Mouse (Mus musculus) large intestine, adult 2 months (tissue): ENCODE measurements around the gene Ttc17. TPM values are rescaled to one million over a fixed set of nuclear protein-coding genes. Genes with fewer than 3 reads are reported as not detected.

Experiments
- DNase-seq: peaks from one replicate; pipeline ENCODE4 v3.0.0-alpha.2; 2012; ENCODE audit warnings: low read depth, low spot score
- WGBS: fragments of 180-500 bp; shearing (Covaris S2); methylation state at CpG from one replicate; pipeline ENCODE4 v1.1.7; 2018; 5-methylcytosine and 5-hydroxymethylcytosine counted together
- polyA plus RNA-seq: library from polyadenylated mRNA; depleted of rRNA; stranded (reverse); fragments of >200 nt; gene quantifications from 2 replicates; pipeline ENCODE4 v1.2.3, GENCODE M21; 2012; rRNA removed

The Ttc17 gene
- polyA plus RNA-seq, 1 experiment, result 14.6 TPM

DNA sequence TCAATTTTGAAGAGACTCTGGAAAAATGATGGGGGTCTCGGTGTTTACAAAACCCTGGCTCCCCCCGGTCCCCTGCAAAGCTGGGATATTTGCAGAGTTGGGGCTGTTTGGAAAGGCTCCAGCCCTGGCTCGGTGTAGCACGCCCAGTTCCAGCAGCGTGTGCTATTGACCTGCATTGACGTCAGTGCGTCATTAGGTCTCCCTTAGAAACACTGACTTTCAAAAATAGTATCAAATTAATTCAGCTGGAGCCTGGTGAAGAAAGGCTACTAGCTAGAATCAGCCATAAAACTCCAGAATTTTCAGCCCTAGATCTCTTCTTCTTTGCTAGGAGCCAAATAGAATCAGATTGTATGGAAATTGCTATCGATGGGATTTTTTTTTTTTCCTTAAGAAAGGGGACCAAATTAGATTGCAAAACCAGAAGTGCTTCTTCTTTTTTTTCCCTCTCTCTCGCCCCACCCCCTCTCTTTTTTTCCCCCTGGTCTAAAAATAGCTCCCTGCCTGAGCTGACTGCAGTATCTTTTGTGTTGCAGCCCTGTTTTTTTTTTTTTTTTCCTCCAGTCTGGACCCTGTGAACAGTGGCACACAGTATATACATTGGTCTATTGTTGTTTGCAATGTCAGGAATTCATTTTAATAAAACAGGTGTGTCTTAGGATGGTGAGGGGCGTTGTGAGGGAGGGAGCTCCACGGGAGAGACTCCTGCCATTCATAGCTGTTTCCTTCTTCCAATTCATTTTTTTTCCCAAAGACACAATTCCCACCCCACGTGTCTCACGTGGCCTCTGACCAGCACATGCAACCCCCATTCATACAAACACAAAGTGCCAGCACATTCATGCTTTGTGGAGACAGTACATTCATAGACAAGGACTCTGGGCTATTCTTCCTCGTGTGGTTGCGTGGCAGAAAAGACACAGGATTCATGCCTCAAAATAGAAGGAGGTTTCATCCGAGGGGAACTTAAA is 141.0 kb downstream of the Ttc17 start:
- WGBS, result 8% methylated on average over 16 of the region's 16 CpGs
- no peak for DNase-seq

DNA sequence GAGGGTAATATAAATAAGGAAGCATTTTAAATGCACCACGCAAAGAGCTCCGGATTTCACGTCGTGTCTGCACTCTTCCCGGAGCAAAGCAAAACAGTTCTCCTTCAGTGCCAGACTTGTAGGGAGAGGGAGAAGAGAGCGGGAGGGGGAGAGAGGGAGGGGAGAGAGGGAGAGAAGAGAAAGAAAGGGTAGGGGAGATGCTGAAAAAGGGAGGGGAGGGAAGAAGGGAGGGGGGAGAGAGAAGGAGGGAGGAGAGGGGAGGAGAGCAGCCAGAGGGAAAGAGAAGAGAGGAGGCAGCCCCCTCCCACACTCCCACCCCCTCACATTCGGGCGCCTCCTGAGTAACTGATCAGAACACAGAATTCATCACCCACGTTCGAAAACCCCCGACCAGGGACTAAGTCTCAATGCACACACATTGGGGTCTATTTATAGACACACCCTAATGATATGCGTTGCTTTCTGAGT is 141.8 kb downstream of the Ttc17 start:
- 2% methylated on average over 12 of the region's 12 CpGs for WGBS
- no peak for DNase-seq

DNA sequence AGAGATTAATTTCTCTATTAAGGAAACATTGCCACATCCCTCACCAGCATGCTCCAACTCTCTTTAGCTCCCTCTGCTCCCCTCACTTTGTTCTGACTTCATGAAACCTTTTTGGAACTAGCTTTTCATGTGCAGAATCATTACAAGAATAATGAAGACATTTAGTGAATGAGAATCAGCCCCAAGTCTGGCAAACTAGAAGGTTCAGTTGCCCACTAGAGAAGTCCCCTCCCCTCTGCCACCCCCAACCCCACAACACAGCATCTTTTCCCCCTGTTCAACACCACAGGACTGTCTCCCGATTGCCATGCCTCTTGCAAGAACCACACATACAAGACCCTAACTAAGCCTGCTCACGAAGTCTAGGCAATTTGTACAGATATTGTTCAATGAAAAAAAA is 142.5 kb downstream of the Ttc17 start:
- no peak for DNase-seq
- WGBS, result 2% methylated on average over 2 of the region's 2 CpGs

DNA sequence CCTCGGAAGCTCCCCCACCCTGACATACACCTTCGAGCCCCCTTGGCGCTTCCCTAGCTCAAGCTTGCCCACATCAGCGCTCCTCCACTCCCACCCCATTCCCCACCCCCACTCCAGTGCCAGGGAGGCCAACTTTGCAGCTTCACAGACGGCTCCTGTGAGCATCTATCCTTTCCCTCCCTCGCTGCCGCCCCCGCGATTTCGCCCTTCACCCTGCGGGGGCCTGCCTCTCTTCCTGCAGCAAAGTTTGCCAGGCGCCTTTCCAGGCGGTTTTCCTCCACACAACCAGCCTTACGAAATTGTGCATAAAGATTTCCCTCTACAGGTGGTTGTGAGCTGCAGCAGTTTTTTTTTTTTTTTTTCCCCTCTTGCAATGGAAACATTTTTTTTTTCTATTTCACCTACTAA is 143.0 kb downstream of the Ttc17 start:
- under 1% methylated on average over 14 of the region's 14 CpGs for WGBS
- no peak for DNase-seq

DNA sequence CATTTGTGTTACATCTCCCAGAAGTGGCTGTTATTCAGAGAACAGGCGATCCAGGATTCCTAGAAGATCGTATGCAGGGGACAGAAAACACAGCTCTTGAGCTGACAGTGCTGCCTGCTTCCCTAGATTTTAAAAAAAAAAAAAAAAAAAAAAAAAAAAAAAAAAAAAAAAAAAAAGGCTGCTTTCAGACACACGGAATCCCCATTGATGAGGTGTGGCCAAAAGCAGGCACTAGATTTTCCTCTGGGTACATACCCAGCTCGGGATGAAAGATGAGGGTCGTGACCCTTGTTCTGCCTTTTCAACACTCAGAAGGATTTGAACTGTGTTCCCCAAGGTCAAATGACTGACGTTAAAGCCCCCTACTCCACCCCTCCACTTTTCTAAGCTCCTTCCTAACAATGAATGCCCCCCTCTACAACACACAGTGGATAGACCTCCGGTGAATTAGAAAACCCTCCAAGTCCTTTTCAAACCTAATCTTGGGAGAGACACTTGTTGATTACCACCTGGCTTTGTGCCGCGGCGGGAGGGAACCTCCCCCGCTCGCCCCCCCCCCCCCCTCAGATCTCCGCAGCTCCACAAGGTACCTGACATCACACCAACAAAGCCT is 143.5 kb downstream of the Ttc17 start:
- DNase-seq, result no peak
- WGBS, result 5% methylated on average over 13 of the region's 13 CpGs

DNA sequence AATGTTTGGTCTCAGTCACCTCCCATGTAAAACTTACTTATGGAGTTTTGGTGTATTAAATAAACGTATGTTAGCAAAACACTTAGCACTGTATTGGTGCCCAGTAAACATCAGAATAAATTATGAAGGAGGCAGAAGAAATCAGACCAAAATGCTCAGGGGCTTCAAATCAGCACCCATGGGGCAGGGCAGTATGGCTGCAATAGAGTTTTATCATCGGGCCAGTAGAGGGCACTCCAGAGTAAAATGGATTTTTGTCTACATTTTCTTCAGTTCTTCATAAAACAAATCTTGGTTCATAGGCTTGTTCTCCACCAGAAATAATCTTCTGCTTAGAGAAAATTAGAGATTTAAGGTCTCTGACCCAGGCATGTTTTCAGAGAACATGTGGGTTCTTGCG is 152.4 kb downstream of the Ttc17 start:
- 21% methylated on average over 3 of the region's 3 CpGs for WGBS

More for the DNA sequence above, 152.4 kb downstream of the Ttc17 start:
- DNase-seq, result no peak

Other genes with a start within 250 kb of the Ttc17 start
- 39.0 and 43.9 TPM in 2 replicates for gene Hsd17b12, start 248.7 kb downstream of the Ttc17 start, polyA plus RNA-seq
- 22.4 and 26.8 TPM in 2 replicates for gene Api5, start 31.4 kb upstream of the Ttc17 start, polyA plus RNA-seq